Mouse (Mus musculus) megakaryocyte, embryonic 14.5 days (primary cell): ENCODE data around the gene Tgfbr3l.

ENCODE experiments used
- FLI1 ChIP-seq: IDR thresholded peaks from 2 replicates; pipeline ENCODE4 v1.6.1; 2012; ENCODE audit warnings: low read length, inconsistent platforms, mixed read lengths
- GATA1 ChIP-seq: IDR thresholded peaks from 3 replicates; pipeline ENCODE4 v1.6.1; 2012; ENCODE audit warnings: mixed read lengths, low read length, inconsistent platforms, borderline replicate concordance

GRCm38 (mm10) chr8:4252934-4253841, 5.2 kb downstream of the Tgfbr3l start, which contains the start of gene Snapc2:
- no peak for TF ChIP-seq FLI1
- no peak for TF ChIP-seq GATA1
